Mouse (Mus musculus) liver, embryonic 14.5 days (tissue): ENCODE measurements at regions not wholly inside any gene's neighbourhood (a gene's known extent, or its start where the extent isn't known, plus 50 kb on each side); places are given as distances from the start of the nearest gene placed in this dataset.

ENCODE experiments used
- ATAC-seq: fragments of 200-750 bp; cut with Nextera tagmentation; 2 replicates; pipeline ENCODE4 v1.8.0; 2017; ENCODE audit warnings: moderate number of reproducible peaks, mild to moderate bottlenecking, moderate library complexity; ENCODE audit not compliant: insufficient read depth
- DNase-seq, 3 experiments: peaks; one replicate each; pipeline ENCODE4 v3.0.0-alpha.2; 2012 to 2013; ENCODE audit warnings: low read depth in 3 of 3, low spot score in 3 of 3
- H3K27ac ChIP-seq: fragments of 300-500 bp; sonication (generic); 2 replicates; pipeline ENCODE4 v1.5.1; 2014; ENCODE audit warnings: moderate library complexity, mild to moderate bottlenecking, control low read depth, inconsistent platforms
- H3K27me3 ChIP-seq: fragments of 300-500 bp; sonication (generic); 2 replicates; pipeline ENCODE4 v1.6.1; 2014; ENCODE audit warnings: mild to moderate bottlenecking, low read length, moderate library complexity; ENCODE audit not compliant: control insufficient read depth, insufficient read depth
- H3K36me3 ChIP-seq: fragments of 300-500 bp; sonication (generic); replicated peaks from 2 replicates; pipeline ENCODE4 v1.6.1; 2014; ENCODE audit warnings: low read depth; ENCODE audit not compliant: control insufficient read depth, insufficient read depth
- H3K4me1 ChIP-seq, 2 experiments: fragments of 200-500 bp in 1 of 2; fragments of 300-500 bp in 1 of 2; sonication (generic) in 1 of 2; replicated peaks; 2 replicates each; pipeline ENCODE4 v1.6.1; 2012 to 2014; ENCODE audit warnings: antibody characterized with exemption in 1 of 2, inconsistent platforms in 1 of 2, low read length in 1 of 2; ENCODE audit not compliant: control insufficient read depth in 2 of 2, insufficient read depth in 2 of 2
- H3K4me2 ChIP-seq: fragments of 300-500 bp; sonication (generic); 2 replicates; pipeline ENCODE4 v1.6.1; 2014; ENCODE audit warnings: low read depth, mild to moderate bottlenecking, control low read depth, moderate library complexity
- H3K4me3 ChIP-seq, 2 experiments: fragments of 200-500 bp in 1 of 2; fragments of 300-500 bp in 1 of 2; sonication (generic) in 1 of 2; 2 replicates each; pipeline ENCODE4 v1.5.1; 2012 to 2014; ENCODE audit warnings: low read depth in 2 of 2, low read length in 2 of 2, mild to moderate bottlenecking in 2 of 2, control low read depth in 1 of 2, inconsistent platforms in 1 of 2, moderate library complexity in 1 of 2; ENCODE audit not compliant: insufficient read depth in 1 of 2
- H3K9ac ChIP-seq: fragments of 300-500 bp; sonication (generic); replicated peaks from 2 replicates; pipeline ENCODE4 v1.6.1; 2014; ENCODE audit warnings: mild to moderate bottlenecking, control low read depth, moderate library complexity
- H3K9me3 ChIP-seq: fragments of 300-500 bp; sonication (generic); 2 replicates; pipeline ENCODE4 v1.6.1; 2016; ENCODE audit warnings: low read length, mixed read lengths; ENCODE audit not compliant: control insufficient read depth
- CTCF ChIP-seq: IDR thresholded peaks from 2 replicates; pipeline ENCODE4 v1.5.1; 2016; ENCODE audit warnings: antibody characterized with exemption, low read depth, control low read depth
- EP300 ChIP-seq: IDR thresholded peaks from 2 replicates; pipeline ENCODE4 v1.6.1; 2016; ENCODE audit warnings: antibody characterized with exemption, low read depth
- whole genome bisulfite sequencing: fragments of 180-500 bp; shearing (Covaris S2); extraction: QIAGEN DNeasy Blood & Tissue Kit; methylation state at CpG from one replicate; pipeline ENCODE4 v1.1.7; 2014; ENCODE audit not compliant: insufficient replicate concordance; 5-methylcytosine and 5-hydroxymethylcytosine counted together

GRCm38 (mm10) chr9:115559521-115559920 lies 249.3 kb upstream of the Stt3b start:
- H3K4me1 ChIP-seq = no peaks in the 10 kb centered on the region
- no peak overlapping the region for H3K9ac ChIP-seq
- no peak overlapping the region for H3K27ac ChIP-seq
- H3K4me2 ChIP-seq = no peak overlapping the region
- no peak overlapping the region for H3K4me3 ChIP-seq
- no peaks in the 10 kb centered on the region for H3K36me3 ChIP-seq
- no peaks in the 10 kb centered on the region for H3K9me3 ChIP-seq
- ATAC-seq = no peak
- no peaks in the 10 kb centered on the region for H3K27me3 ChIP-seq
- DNase-seq = no peak
- TF ChIP-seq CTCF (no peak), EP300 (no peak)
- WGBS = 66% methylated on average over 5 of the region's 5 CpGs

- 29% methylated on average over 6 of the region's 6 CpGs for WGBS
- Histone ChIP-seq H3K4me3 (no peak overlapping the region), H3K27me3 (no peaks in the 10 kb centered on the region), H3K9ac (no peak overlapping the region), H3K27ac (no peak overlapping the region), H3K36me3 (no peaks in the 10 kb centered on the region), H3K4me1 (no peaks in the 10 kb centered on the region), H3K9me3 (no peaks in the 10 kb centered on the region), H3K4me2 (no peak overlapping the region)
- ATAC-seq (no peak), DNase-seq (no peak)
- TF ChIP-seq EP300 (no peak), CTCF (no peak)
Measured at GRCm38 (mm10) chr9:115561207-115561606, 251.0 kb upstream of the Stt3b start.

DNA sequence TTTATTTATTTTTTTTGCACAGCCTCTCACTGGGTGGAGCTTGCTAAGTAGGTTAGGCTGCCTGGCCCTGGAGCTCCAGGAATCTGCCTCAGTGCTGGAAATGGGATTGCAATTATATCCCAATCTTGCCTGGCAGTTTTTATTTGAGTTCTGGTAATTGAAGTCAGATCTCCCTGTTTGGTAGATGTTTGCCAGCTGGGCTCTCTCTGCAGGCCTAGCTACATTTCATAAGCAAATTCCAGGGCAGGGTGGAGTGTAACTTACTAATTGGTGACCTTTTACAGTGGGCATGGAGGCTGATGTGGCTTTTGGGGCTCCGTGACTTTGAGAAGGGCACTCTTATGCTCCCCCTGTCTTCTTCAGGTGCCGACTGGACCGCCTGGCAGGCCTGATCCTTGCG lies 252.6 kb upstream of the Stt3b start:
- no peak overlapping the region for H3K4me3 ChIP-seq
- H3K9me3 ChIP-seq = no peaks in the 10 kb centered on the region
- DNase-seq (no peak), ATAC-seq (no peak)
- H3K4me2 ChIP-seq = no peak overlapping the region
- 58% methylated on average over 4 of the region's 4 CpGs for WGBS
- H3K27me3 ChIP-seq = no peaks in the 10 kb centered on the region
- H3K27ac ChIP-seq = no peak overlapping the region
- H3K9ac ChIP-seq = no peak overlapping the region
- no peaks in the 10 kb centered on the region for H3K4me1 ChIP-seq
- TF ChIP-seq CTCF (no peak), EP300 (no peak)
- H3K36me3 ChIP-seq = no peaks in the 10 kb centered on the region

- no peaks in the 10 kb centered on the region for H3K27me3 ChIP-seq
- no peak overlapping the region for H3K27ac ChIP-seq
- no peaks in the 10 kb centered on the region for H3K9me3 ChIP-seq
- no peaks in the 10 kb centered on the region for H3K36me3 ChIP-seq
- no peak overlapping the region for H3K4me3 ChIP-seq
- no peak overlapping the region for H3K4me2 ChIP-seq
- H3K9ac ChIP-seq = no peak overlapping the region
- TF ChIP-seq EP300 = no peak
- TF ChIP-seq CTCF = no peak
- H3K4me1 ChIP-seq = no peaks in the 10 kb centered on the region
- WGBS = 33% methylated on average over 1 of the region's 1 CpGs
- no peak for ATAC-seq
- no peak for DNase-seq
Measured at GRCm38 (mm10) chr9:115564366-115564765, 254.1 kb upstream of the Stt3b start.

DNA sequence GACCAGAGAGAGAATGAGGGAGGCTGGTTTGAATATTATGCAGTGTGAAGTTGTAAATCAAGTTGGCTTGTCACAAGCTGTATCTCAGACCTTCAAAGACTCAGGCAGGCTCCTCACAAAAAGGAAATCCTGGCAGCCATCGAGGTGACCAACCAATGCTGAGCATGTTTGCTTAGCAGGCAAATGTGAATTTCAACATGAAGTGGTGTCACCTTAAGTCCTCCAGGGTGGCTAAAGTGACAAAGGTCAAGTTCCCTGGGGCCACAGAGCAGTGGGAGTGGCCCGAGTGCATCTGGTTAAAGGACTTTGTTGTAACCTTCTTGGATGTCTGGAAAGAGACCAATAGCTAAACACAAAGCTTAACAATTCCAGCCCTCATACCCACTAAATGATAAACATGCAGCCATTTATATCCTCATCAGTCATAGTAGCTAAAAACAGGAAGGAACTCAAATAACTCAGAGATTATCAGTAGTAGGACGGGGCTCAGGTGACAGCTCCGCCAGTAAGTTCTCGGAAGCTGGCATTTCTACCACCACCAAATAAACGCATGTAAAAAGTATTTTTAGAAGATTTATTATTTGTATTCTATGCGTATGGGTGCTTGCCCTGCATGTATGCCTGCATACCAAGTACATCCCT lies 258.6 kb upstream of the Stt3b start:
- no peaks in the 10 kb centered on the region for H3K36me3 ChIP-seq
- no peaks in the 10 kb centered on the region for H3K27me3 ChIP-seq
- 25% methylated on average over 7 of the region's 7 CpGs for WGBS
- H3K9me3 ChIP-seq = no peaks in the 10 kb centered on the region
- H3K9ac ChIP-seq = no peak overlapping the region
- H3K27ac ChIP-seq = no peak overlapping the region
- no peaks in the 10 kb centered on the region for H3K4me1 ChIP-seq
- DNase-seq = no peak
- TF ChIP-seq EP300 (no peak), CTCF (no peak)
- no peak overlapping the region for H3K4me3 ChIP-seq
- no peak overlapping the region for H3K4me2 ChIP-seq
- ATAC-seq = no peak
